Mouse (Mus musculus) hindbrain, embryonic 14.5 days (tissue): Measurements from ENCODE around the gene Peli3. TPM values are rescaled to one million over a fixed set of nuclear protein-coding genes. Genes with fewer than 3 reads are reported as not detected.
A peak's percentile ranks its signal among the peaks of the same experiment; 100 is the strongest.

ENCODE experiments used
- ATAC-seq: fragments of 200-750 bp; cut with Nextera tagmentation; 2 replicates; pipeline ENCODE4 v1.8.0; 2017; ENCODE audit warnings: moderate number of reproducible peaks, mild to moderate bottlenecking, moderate TSS enrichment, moderate library complexity; ENCODE audit not compliant: low FRiP score
- DNase-seq: peaks from one replicate; pipeline ENCODE4 v3.0.0-alpha.2; 2015; ENCODE audit warnings: low spot score
- H3K27ac ChIP-seq: fragments of 300-500 bp; sonication (generic); 2 replicates; pipeline ENCODE4 v1.5.1; 2014; ENCODE audit warnings: mild to moderate bottlenecking, moderate library complexity
- H3K27me3 ChIP-seq: fragments of 300-500 bp; sonication (generic); 2 replicates; pipeline ENCODE4 v1.6.1; 2014; ENCODE audit warnings: mild to moderate bottlenecking, low read length, mixed read lengths; ENCODE audit not compliant: control insufficient read depth, insufficient read depth
- H3K36me3 ChIP-seq: fragments of 300-500 bp; sonication (generic); replicated peaks from 2 replicates; pipeline ENCODE4 v1.6.1; 2014; ENCODE audit not compliant: control insufficient read depth, insufficient read depth
- H3K4me1 ChIP-seq: fragments of 300-500 bp; sonication (generic); replicated peaks from 2 replicates; pipeline ENCODE4 v1.6.1; 2014; ENCODE audit warnings: antibody characterized with exemption, low read length, mixed read lengths; ENCODE audit not compliant: control insufficient read depth, insufficient read depth
- H3K4me2 ChIP-seq: fragments of 300-500 bp; sonication (generic); replicated peaks from 2 replicates; pipeline ENCODE4 v1.6.1; 2014; ENCODE audit warnings: mild to moderate bottlenecking, moderate library complexity
- H3K4me3 ChIP-seq: fragments of 300-500 bp; sonication (generic); replicated peaks from 2 replicates; pipeline ENCODE4 v1.5.1; 2014; ENCODE audit warnings: mild to moderate bottlenecking, low read length
- H3K9ac ChIP-seq: fragments of 300-500 bp; sonication (generic); 2 replicates; pipeline ENCODE4 v1.6.1; 2014
- H3K9me3 ChIP-seq: fragments of 300-500 bp; sonication (generic); 2 replicates; pipeline ENCODE4 v1.6.1; 2016; ENCODE audit warnings: low read length; ENCODE audit not compliant: control insufficient read depth
- WGBS: fragments of 180-500 bp; shearing (Covaris S2); extraction: QIAGEN DNeasy Blood & Tissue Kit; methylation state at CpG from one replicate; pipeline ENCODE4 v1.1.7; 2014; 5-methylcytosine and 5-hydroxymethylcytosine counted together
- polyA plus RNA-seq: library from polyadenylated mRNA; unstranded; fragments of >200 nt; fragmentation: Nextera tagmentation; extraction: Ambion mirVana; gene quantifications from 2 replicates; pipeline ENCODE4 v1.2.1, GENCODE M21; 2014

The Peli3 gene
- 9.5 and 11.6 TPM in 2 replicates for polyA plus RNA-seq

DNA sequence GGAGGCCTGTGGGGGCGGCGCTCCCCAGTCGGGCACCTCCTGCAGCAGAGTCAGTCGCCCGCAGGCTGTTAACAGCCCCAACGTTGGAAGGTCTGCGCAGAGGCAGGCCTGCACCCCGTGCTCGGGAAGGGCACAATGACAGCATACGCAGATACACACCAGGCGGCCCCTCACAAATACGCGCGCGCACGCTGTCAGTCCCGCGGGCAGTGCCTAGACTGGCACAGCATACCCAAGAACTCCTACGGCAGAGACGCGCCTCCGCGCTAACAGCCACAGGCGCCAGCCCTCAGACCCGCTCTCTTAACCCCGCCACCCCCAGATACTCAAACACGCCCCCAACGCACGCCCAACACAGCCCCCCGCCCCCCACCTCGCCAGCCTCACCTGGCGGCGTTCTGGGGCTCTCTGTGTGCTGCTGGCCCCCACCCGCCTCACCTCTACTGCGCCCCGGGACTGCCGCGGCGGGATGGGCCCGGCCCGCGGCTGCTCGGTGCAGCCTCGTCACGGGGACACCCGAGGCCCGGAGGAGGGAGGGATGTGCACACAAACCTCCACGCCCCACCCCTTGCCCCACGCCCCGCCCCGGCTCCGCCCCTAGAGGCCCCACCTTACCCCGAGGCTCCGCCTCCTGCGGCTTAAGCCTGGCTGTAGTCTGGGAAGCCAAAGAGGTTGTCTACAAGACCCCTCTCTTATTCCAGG is at the start of gene Peli3:
Gene Peli3, minus strand, starts transcription at position 577 of the 702 bp plus-strand sequence.
- peak within 1 kb of the TSS; percentile 76 for H3K27ac ChIP-seq
- no peaks in the 10 kb centered on the region for H3K9me3 ChIP-seq
- H3K4me3 ChIP-seq: peak within 1 kb of the TSS; percentile 73
- peaks cover 3% of the 10 kb centered on the region; the same call in 1 of the 2 replicates for H3K36me3 ChIP-seq
- H3K27me3 ChIP-seq: no peaks in the 10 kb centered on the region
- DNase-seq: peak; percentile 82
- peaks cover 8% of the 10 kb centered on the region for H3K4me1 ChIP-seq
- H3K9ac ChIP-seq: peak within 1 kb of the TSS; percentile 70
- H3K4me2 ChIP-seq: peak within 1 kb of the TSS; percentile 63
- ATAC-seq: peak; percentile 96
- under 1% methylated on average over 48 of the region's 55 CpGs for WGBS

DNA sequence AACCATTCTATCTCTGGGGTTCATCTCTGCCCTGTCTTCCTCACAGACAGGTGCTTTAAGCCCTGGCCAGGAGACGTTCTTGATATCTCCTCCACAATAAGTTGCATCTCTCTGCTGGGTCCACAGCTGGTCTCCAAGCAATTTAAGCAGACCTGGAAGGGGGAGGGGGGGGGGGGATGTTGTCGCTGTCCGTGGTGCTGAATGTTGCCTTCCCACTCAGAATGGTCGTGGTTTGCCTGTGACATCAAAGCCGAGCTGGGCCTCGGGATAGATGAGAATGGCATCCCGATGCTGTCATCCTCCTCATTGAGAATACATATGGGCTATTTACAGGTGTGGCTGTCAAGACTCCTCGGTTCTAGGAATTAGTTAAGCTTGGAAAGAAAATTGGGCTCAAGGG is 49.4 kb upstream of the Peli3 start:
- H3K9ac ChIP-seq: no peak overlapping the region
- H3K4me3 ChIP-seq: no peak overlapping the region
- H3K27ac ChIP-seq: no peak overlapping the region
- DNase-seq (no peak), ATAC-seq (no peak)
- H3K4me2 ChIP-seq: no peak overlapping the region
- no peaks in the 10 kb centered on the region for H3K36me3 ChIP-seq
- peaks cover 44% of the 10 kb centered on the region for H3K27me3 ChIP-seq
- H3K4me1 ChIP-seq: peaks cover 34% of the 10 kb centered on the region
- WGBS: 16% methylated on average over 8 of the region's 8 CpGs
- no peaks in the 10 kb centered on the region for H3K9me3 ChIP-seq

DNA sequence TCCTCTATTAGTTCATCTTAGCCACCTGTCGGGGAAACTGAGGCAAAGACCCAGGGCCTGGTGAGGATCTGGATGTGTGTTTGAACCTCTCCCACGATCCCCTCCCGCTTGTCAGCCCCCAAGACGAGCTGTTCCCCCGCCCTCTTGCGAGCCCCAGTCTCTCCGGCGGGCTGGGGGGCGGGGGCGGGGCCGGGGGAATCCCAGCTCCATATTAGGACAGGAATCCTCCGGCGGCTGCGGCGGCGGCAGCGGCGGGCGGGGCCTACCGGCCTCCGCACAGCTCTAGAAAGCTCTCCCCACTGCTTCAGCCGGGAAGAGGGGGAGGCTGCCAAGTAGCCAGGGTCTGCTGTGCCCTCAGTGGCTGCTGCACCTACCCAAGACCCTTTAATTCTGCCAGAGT is 47.8 kb upstream of the Peli3 start:
- 2% methylated on average over 20 of the region's 22 CpGs for WGBS
- peaks cover 9% of the 10 kb centered on the region; the same call in 1 of the 2 replicates for H3K36me3 ChIP-seq
- peak overlapping the region; percentile 50 for H3K4me3 ChIP-seq
- no peak for ATAC-seq
- peaks cover 34% of the 10 kb centered on the region for H3K4me1 ChIP-seq
- H3K4me2 ChIP-seq: peak overlapping the region; percentile 83
- peaks cover 59% of the 10 kb centered on the region for H3K27me3 ChIP-seq
- H3K27ac ChIP-seq: no peak overlapping the region; the same call in 1 of the 2 replicates
- no peak for DNase-seq
- peak overlapping the region; percentile 71; the same call in 1 of the 2 replicates for H3K9ac ChIP-seq
- H3K9me3 ChIP-seq: no peaks in the 10 kb centered on the region

DNA sequence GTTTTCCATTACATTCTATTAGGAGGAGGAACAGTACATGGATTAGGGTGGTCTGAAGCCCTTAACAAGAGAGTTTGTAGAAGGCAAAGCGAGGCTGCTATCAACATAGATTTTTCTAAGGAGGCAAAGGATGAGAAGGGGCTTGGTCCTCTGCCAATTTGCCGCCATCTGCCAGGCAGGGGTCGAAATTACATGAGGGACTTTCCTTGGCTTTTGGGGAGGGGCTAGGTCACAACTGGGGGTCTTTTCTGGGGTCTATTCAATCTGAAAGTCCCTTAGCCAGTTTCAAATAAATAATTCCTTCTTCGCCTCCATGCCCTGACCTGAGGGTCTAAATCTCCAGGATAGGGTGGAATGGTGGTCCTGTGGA is 47.3 kb upstream of the Peli3 start, which contains the start of gene Npas4:
Gene Npas4, minus strand, starts transcription at position 61 of the 370 bp plus-strand sequence.
- Histone ChIP-seq H3K4me1 (peaks cover 34% of the 10 kb centered on the region), H3K9ac (peak within 1 kb of the TSS; percentile 71), H3K4me2 (peak within 1 kb of the TSS; percentile 83), H3K36me3 (peaks cover 9% of the 10 kb centered on the region; the same call in 1 of the 2 replicates), H3K4me3 (peak within 1 kb of the TSS; percentile 50), H3K27ac (peak within 1 kb of the TSS; percentile 76), H3K9me3 (no peaks in the 10 kb centered on the region), H3K27me3 (peaks cover 63% of the 10 kb centered on the region)
- WGBS: 16% methylated on average over 4 of the region's 4 CpGs
- ATAC-seq (no peak), DNase-seq (no peak)

DNA sequence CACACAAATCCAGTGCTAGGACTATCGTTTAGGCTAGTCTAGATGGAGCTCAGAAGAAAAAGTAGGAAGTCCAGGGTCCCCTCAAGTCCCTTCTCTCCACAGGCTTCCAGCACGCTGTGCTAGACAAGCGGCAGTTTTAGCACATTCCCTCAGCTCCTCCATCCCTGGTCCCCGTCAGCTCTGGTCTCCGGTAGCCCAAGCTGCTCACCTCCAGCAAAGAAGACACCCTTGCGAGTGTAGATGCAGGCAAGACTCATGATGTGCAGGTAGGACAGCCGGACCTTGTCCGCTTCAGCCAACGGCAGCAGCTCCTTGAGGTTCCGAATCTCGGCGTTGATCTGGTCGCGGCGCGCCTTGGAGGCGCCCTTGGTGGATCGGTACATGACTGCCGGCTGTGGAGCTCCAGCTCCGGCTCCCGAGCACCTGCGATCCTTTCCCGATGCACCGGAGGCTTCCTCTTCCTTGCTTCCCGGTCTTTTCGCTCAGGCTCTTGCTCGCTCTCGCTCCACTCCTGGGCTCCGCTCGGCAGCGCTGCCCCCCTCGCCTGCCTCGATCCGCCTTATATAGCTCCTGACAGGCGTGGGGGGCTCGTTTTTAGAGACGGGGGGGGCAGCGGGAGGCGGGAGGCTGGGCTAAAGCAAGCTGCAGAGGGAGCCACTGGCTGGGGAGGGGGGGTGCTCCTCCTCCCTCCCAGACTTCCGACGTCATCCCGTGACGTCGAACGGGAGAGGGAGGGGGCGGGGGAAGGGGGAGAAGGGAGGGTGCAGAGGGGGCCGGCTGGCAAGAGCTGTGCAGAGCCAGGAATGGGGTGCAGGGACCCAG is 46.7 kb upstream of the Peli3 start:
- WGBS: 9% methylated on average over 44 of the region's 47 CpGs
- H3K9ac ChIP-seq: peak overlapping the region; percentile 71
- H3K36me3 ChIP-seq: peaks cover 10% of the 10 kb centered on the region; the same call in 1 of the 2 replicates
- H3K9me3 ChIP-seq: no peaks in the 10 kb centered on the region
- H3K4me3 ChIP-seq: peak overlapping the region; percentile 50
- peak overlapping the region; percentile 76 for H3K27ac ChIP-seq
- DNase-seq (peak; percentile 80), ATAC-seq (peak; percentile 83)
- H3K4me1 ChIP-seq: peaks cover 34% of the 10 kb centered on the region
- peak overlapping the region; percentile 83 for H3K4me2 ChIP-seq
- H3K27me3 ChIP-seq: peaks cover 69% of the 10 kb centered on the region

DNA sequence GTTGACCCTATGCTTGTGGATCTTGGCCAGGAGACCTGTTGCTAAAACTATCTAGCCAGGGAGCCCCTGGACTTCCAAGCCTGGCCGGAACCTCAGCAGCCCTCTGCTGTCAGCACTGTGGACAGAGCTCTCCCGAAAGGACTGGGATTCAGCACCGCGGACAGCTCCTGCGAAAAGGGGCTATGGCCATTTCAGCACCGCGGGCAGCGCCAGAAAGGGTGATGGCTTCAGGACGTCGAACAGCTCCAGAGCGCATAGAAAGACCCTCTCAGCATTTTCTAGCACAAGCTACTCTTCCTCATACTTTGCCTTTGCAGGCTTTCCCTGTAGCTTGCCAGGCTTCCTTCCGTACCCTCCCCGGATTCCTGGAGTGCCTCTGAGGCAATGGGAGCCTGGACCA is 46.1 kb upstream of the Peli3 start:
- 4% methylated on average over 13 of the region's 13 CpGs for WGBS
- Histone ChIP-seq H3K36me3 (peaks cover 14% of the 10 kb centered on the region; the same call in 1 of the 2 replicates), H3K9ac (peak overlapping the region; percentile 71), H3K4me3 (peak overlapping the region; percentile 50), H3K9me3 (no peaks in the 10 kb centered on the region), H3K27me3 (peaks cover 76% of the 10 kb centered on the region), H3K4me1 (peaks cover 28% of the 10 kb centered on the region), H3K27ac (no peak overlapping the region), H3K4me2 (peak overlapping the region; percentile 83)
- DNase-seq: peak; percentile 78
- ATAC-seq: no peak

DNA sequence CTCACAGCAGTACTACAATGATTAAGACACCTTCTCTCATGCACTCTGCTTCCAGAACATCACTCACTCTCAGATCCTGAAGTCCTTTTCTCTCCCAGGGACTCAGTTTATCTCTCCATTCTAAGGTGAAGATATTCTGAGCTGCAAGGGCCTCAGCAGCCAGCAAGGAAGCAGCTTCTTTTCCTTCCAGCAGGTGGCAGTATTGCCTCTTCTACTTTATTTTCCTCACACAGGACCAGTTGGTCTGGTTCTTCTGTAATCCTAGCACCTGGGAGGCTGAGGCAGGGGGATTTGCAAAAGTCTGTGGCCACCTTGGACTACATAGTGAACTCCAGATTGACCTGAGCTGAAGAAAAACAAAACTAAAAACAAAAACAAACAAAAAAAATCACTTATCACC is 38.8 kb upstream of the Peli3 start:
- Histone ChIP-seq H3K4me3 (no peak overlapping the region), H3K36me3 (0 out of 2 replicates have a peak, but pooled peaks cover 9% of the 10 kb centered on the region), H3K9me3 (no peaks in the 10 kb centered on the region), H3K9ac (no peak overlapping the region), H3K27ac (no peak overlapping the region), H3K4me2 (no peak overlapping the region), H3K4me1 (no peaks in the 10 kb centered on the region), H3K27me3 (peaks cover 44% of the 10 kb centered on the region)
- DNase-seq (peak; percentile 87), ATAC-seq (no peak)

DNA sequence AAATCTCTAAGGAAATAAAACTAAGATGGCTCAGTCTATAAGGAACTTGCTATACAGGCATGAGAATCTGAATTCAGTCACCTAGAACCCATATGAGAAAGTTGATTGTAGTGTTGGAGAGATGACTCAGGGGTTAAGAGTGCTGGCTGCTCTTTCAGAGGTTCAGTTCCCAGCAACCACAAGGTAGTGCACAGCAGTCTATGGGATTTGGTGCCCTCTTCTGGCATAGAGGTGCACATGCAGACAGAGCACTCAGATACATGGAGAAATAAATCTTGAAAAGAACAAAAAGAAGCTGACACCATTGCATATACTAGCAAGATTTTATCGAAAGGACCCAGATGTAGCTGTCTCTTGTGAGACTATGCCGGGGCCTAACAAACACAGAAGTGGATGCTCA is 25.3 kb upstream of the Peli3 start:
- no peaks in the 10 kb centered on the region for H3K9me3 ChIP-seq
- H3K4me1 ChIP-seq: peaks cover 1% of the 10 kb centered on the region; the same call in 1 of the 2 replicates
- no peak for ATAC-seq
- no peak overlapping the region for H3K27ac ChIP-seq
- 78% methylated on average over 2 of the region's 2 CpGs for WGBS
- H3K9ac ChIP-seq: no peak overlapping the region
- DNase-seq: no peak
- H3K36me3 ChIP-seq: peaks cover 26% of the 10 kb centered on the region
- H3K27me3 ChIP-seq: no peaks in the 10 kb centered on the region
- no peak overlapping the region for H3K4me2 ChIP-seq
- no peak overlapping the region for H3K4me3 ChIP-seq

DNA sequence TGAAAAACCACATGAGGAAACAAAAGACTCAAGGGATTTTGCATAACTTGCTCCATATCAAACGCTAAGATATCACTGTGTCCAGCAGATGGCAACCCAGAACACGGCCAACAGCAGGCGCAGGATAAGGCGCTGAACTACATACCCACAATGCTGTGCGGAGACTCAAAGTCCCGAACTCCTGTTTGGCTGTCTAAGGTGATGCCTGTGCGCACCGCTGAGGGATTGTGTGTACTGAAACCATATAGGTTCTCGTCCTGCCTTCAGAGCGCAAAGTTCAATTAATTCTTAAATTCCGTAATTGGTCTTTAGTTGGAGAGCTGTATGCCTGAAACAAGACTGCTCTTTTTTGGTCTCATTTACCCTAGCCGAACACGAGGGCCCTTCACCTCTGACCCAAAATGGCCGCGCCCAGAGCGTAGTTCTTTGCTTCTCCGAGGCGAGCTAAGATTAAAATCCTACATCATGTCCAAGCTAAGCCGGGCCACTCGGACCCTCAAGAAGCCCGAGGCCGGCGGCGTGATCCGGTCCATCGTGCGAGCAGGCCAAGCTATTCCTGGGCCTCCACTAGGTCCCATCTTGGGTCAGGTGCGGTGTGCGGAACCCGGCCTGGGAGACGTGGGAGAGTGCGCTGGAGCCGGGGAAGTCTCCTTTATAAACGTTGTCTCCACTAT is 19.1 kb upstream of the Peli3 start, which contains the start of gene Mrpl11:
Gene Mrpl11, plus strand, starts transcription at position 220 of the 674 bp plus-strand sequence.
- DNase-seq (peak; percentile 96), ATAC-seq (peak; percentile 95)
- Histone ChIP-seq H3K9ac (peak within 1 kb of the TSS; percentile 87), H3K36me3 (peaks cover 26% of the 10 kb centered on the region), H3K4me1 (peaks cover 9% of the 10 kb centered on the region), H3K27ac (peak within 1 kb of the TSS; percentile 88), H3K27me3 (no peaks in the 10 kb centered on the region), H3K4me2 (peak within 1 kb of the TSS; percentile 77), H3K4me3 (peak within 1 kb of the TSS; percentile 90), H3K9me3 (no peaks in the 10 kb centered on the region)
- WGBS: 0% methylated on average over 34 of the region's 34 CpGs
